Mouse (Mus musculus): ENCODE results near the gene Prpf38a. TPM values are rescaled to one million over a fixed set of nuclear protein-coding genes. Genes with fewer than 3 reads are reported as not detected.
A peak's percentile ranks its signal among the peaks of the same experiment; 100 is the strongest.

Gene Prpf38a
- 114 and 119 TPM in 2 replicates for polyA plus RNA-seq (2014; fragmentation: Nextera tagmentation; extraction: Ambion mirVana)

DNA sequence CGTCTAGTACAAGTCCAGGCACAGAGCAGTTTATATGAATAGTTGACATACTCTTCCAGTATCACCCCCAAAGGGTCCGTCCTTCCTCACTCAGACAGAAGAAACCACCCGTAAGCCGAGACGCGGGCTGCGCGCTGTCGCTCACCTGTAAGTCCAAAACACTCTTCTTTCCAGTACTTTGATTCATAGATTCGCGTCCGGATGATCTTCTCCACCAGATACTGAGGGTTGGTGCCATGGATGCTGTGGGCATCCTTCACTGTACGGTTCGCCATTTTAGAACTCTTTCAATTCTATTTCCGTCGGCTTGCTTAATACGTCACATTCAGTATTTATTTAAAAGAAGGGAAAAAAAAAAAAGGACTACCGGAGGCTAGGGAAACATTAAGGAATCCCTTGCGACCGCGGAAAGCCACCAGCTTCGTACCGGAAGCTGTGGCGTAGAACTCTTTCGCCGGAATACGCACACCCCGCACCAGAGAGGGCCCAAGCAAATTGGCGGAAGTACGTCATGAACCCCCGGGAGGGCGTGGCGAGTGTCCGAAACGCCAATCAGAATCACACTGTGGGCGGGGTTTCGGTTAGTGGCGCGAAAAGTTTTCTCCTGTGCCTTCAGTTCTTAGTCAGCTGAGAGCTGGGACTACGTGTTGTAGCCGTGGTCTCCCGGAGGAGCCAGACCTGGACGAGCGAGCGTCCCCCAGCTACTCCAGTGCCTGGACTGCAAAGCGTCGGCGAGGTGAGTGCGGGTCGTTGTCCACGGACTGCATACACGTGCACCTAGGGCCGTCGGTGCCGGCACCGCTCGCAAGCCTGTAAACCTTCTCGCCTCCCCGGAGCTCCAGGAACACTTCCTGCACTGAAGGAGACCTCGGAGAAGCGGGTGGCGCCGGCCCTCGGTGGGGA lies at the start of gene Prpf38a, which contains the start of gene Orc1:
TSS of gene Prpf38a (minus strand) at position 497 of the 903 bp plus-strand sequence.
TSS of gene Orc1 (plus strand) at position 584 of the 903 bp plus-strand sequence.
- WGBS: under 1% methylated on average over 64 of the region's 64 CpGs
- H3K4me1 ChIP-seq (ENCODE audit: control insufficient read depth, insufficient read depth, low read length): peaks cover 6% of the 10 kb centered on the region
- peak within 1 kb of the TSS; percentile 78 for H3K4me2 ChIP-seq (ENCODE audit: low read depth)
- H3K27me3 ChIP-seq (ENCODE audit: control insufficient read depth, insufficient read depth, low read length): no peaks in the 10 kb centered on the region
- H3K4me3 ChIP-seq (ENCODE audit: low read depth, low read length): peak within 1 kb of the TSS; percentile 55
- peak within 1 kb of the TSS; percentile 64 for H3K9ac ChIP-seq (ENCODE audit: low read length)
- ATAC-seq (ENCODE audit: insufficient read depth, low FRiP score, low TSS enrichment) (peak; percentile 98), DNase-seq (ENCODE audit: low spot score) (peak; percentile 98)
- 0 out of 2 replicates have a peak, but pooled peaks cover 2% of the 10 kb centered on the region for H3K36me3 ChIP-seq (ENCODE audit: control insufficient read depth, insufficient read depth, low read length)
- H3K27ac ChIP-seq (ENCODE audit: low read depth, low read length): peak within 1 kb of the TSS; percentile 60
- H3K9me3 ChIP-seq (ENCODE audit: control insufficient read depth, low read length): no peaks in the 10 kb centered on the region

DNA sequence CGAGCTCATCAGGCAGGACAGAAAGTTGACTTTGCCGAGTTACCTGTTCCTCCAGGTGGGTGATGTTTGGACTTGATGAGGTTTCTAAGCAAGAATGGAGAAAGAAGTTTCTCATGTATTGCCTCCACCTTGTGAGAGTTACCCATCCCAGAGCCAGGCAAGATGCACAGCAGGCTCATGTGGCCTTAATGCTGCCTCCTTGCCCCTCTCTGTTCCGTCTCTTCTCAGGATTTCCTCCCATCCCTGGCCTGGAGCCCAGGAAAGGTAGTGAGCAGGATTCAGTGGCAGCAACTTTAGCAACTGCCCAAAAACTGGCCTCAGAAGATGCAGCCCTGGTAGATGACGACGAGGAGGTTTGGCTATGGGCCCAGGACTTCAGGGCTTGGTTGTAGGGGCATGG lies 47.9 kb upstream of the Prpf38a start:
- Histone ChIP-seq H3K4me2 (ENCODE audit: low read depth) (no peak overlapping the region), H3K36me3 (ENCODE audit: control insufficient read depth, insufficient read depth, low read length) (peaks cover 4% of the 10 kb centered on the region; the same call in 1 of the 2 replicates), H3K27me3 (ENCODE audit: control insufficient read depth, insufficient read depth, low read length) (no peaks in the 10 kb centered on the region), H3K9me3 (ENCODE audit: control insufficient read depth, low read length) (no peaks in the 10 kb centered on the region), H3K27ac (ENCODE audit: low read depth, low read length) (no peak overlapping the region), H3K4me1 (ENCODE audit: control insufficient read depth, insufficient read depth, low read length) (no peaks in the 10 kb centered on the region), H3K4me3 (ENCODE audit: low read depth, low read length) (no peak overlapping the region), H3K9ac (ENCODE audit: low read length) (no peak overlapping the region)
- ATAC-seq (ENCODE audit: insufficient read depth, low FRiP score, low TSS enrichment): no peak
- 90% methylated on average over 5 of the region's 5 CpGs for WGBS
- DNase-seq (ENCODE audit: low spot score): no peak

DNA sequence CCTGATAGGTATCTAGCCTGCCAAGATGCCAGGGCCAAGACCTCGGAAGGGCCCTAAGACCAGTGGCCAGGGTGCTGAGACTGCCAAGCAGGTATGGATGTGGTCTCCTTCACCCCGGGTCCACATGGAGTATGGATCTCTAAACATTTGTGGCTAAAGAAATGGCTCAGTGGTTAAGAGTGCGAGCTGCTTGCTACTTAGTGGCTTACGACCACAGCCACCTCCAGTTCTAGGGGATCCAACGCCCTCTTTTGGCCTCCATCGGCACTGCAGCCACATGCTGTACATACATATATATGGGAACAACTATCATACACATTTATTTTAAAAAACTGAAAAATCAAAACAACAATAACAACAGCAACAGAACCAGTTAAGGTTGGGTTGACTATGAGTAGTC lies 42.4 kb upstream of the Prpf38a start:
- ATAC-seq (ENCODE audit: insufficient read depth, low FRiP score, low TSS enrichment) (no peak), DNase-seq (ENCODE audit: low spot score) (no peak)
- WGBS: 95% methylated on average over 6 of the region's 6 CpGs
- no peaks in the 10 kb centered on the region for H3K9me3 ChIP-seq (ENCODE audit: control insufficient read depth, low read length)
- no peak overlapping the region for H3K9ac ChIP-seq (ENCODE audit: low read length)
- H3K36me3 ChIP-seq (ENCODE audit: control insufficient read depth, insufficient read depth, low read length): no peaks in the 10 kb centered on the region
- H3K27me3 ChIP-seq (ENCODE audit: control insufficient read depth, insufficient read depth, low read length): no peaks in the 10 kb centered on the region
- peaks cover 4% of the 10 kb centered on the region for H3K4me1 ChIP-seq (ENCODE audit: control insufficient read depth, insufficient read depth, low read length)
- H3K4me3 ChIP-seq (ENCODE audit: low read depth, low read length): no peak overlapping the region
- no peak overlapping the region for H3K27ac ChIP-seq (ENCODE audit: low read depth, low read length)
- no peak overlapping the region for H3K4me2 ChIP-seq (ENCODE audit: low read depth)

DNA sequence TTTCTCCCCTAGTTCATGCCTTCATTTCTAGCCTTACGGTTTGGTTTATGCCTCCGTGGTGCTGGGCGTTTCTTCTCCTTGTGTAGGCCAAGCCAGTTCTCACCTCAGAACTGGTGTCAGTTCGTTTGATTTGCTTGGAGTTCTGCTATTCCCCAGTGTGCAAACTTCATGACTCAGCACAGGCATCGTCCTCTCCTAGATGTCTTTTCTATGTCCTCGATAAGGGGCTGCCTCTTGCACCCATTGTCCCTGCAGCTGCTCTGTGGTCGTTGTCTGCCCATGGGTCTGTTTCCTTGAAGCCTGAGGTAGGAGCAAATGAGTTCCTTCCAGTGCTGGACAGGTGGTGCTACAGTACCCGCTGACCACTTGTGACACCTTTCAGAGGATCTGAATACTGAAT lies 41.4 kb upstream of the Prpf38a start:
- peak overlapping the region; percentile 83 for H3K9ac ChIP-seq (ENCODE audit: low read length)
- WGBS: 20% methylated on average over 8 of the region's 8 CpGs
- H3K27me3 ChIP-seq (ENCODE audit: control insufficient read depth, insufficient read depth, low read length): no peaks in the 10 kb centered on the region
- peaks cover 4% of the 10 kb centered on the region for H3K4me1 ChIP-seq (ENCODE audit: control insufficient read depth, insufficient read depth, low read length)
- no peaks in the 10 kb centered on the region for H3K36me3 ChIP-seq (ENCODE audit: control insufficient read depth, insufficient read depth, low read length)
- peak overlapping the region; percentile 70 for H3K4me3 ChIP-seq (ENCODE audit: low read depth, low read length)
- no peak for DNase-seq (ENCODE audit: low spot score)
- no peaks in the 10 kb centered on the region for H3K9me3 ChIP-seq (ENCODE audit: control insufficient read depth, low read length)
- ATAC-seq (ENCODE audit: insufficient read depth, low FRiP score, low TSS enrichment): no peak
- peak overlapping the region; percentile 92 for H3K4me2 ChIP-seq (ENCODE audit: low read depth)
- no peak overlapping the region for H3K27ac ChIP-seq (ENCODE audit: low read depth, low read length)

DNA sequence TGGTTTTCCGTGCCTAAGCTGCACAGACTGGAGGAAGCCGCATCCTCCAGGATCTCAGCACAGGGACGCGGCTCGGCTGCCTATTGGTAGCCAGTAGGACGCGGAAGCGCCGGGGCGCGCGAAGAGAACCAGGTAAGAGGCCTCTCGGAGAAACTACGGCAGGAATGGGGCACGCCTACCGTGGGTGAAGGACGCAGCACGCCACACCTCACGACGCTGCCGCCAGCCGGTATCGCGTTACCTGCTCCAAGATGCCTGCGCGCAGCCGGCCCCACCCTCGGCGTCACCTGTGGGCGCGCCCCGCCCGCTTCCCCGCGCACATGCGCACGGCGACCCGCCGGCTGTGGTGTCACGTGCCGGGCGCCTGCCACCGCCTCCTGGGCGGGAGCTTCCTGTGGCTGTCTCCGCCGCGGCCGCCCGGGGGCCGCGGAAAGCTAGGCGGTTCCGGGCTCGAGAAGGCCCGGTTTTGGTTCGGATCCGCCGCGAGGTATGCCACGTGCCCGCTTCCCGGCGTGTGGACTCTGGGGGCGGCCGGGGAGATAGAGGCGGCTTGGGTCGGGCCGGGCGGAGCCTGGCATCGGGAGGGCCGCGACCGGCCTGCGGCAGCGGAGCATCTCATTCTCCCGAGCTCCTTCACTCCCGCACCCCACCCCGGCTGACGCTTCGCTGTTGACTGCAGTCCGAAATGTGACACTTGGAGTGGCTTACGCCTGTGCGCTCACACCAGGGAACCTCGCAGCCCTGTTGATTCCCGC lies 40.6 kb upstream of the Prpf38a start, which contains the start of gene Cc2d1b:
TSS of gene Cc2d1b (plus strand) at position 354 of the 755 bp plus-strand sequence.
- H3K9ac ChIP-seq (ENCODE audit: low read length): peak within 1 kb of the TSS; percentile 83
- ATAC-seq (ENCODE audit: insufficient read depth, low FRiP score, low TSS enrichment) (peak; percentile 91), DNase-seq (ENCODE audit: low spot score) (peak; percentile 91)
- H3K4me2 ChIP-seq (ENCODE audit: low read depth): peak within 1 kb of the TSS; percentile 92
- peaks cover 4% of the 10 kb centered on the region for H3K4me1 ChIP-seq (ENCODE audit: control insufficient read depth, insufficient read depth, low read length)
- H3K27me3 ChIP-seq (ENCODE audit: control insufficient read depth, insufficient read depth, low read length): no peaks in the 10 kb centered on the region
- H3K36me3 ChIP-seq (ENCODE audit: control insufficient read depth, insufficient read depth, low read length): no peaks in the 10 kb centered on the region
- peak within 1 kb of the TSS; percentile 69 for H3K27ac ChIP-seq (ENCODE audit: low read depth, low read length)
- peak within 1 kb of the TSS; percentile 70 for H3K4me3 ChIP-seq (ENCODE audit: low read depth, low read length)
- no peaks in the 10 kb centered on the region for H3K9me3 ChIP-seq (ENCODE audit: control insufficient read depth, low read length)
- WGBS: under 1% methylated on average over 67 of the region's 86 CpGs

DNA sequence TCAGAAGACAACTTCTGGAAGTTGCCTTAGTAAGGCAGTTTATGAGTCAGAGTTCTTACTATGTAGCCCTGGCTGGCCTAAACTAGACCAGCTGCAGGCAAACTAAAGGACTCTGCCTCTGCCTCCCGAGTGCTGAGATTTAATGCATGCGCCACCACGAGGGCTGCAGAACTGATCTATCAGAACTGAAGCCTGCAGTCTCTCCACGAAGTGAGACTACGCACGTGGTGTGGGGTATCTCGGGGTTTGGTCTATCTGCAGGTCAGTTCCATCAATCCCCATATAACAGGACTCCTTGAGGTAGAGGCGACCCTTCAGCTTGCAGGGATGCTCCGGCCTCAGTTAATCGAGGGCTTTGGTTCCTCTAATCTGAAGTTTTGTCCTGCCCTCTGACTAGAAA lies 40.0 kb upstream of the Prpf38a start:
- H3K4me2 ChIP-seq (ENCODE audit: low read depth): peak overlapping the region; percentile 92
- H3K9ac ChIP-seq (ENCODE audit: low read length): peak overlapping the region; percentile 83
- H3K27ac ChIP-seq (ENCODE audit: low read depth, low read length): peak overlapping the region; percentile 69; the same call in 1 of the 2 replicates
- ATAC-seq (ENCODE audit: insufficient read depth, low FRiP score, low TSS enrichment): peak; percentile 45
- WGBS: 5% methylated on average over 10 of the region's 10 CpGs
- H3K27me3 ChIP-seq (ENCODE audit: control insufficient read depth, insufficient read depth, low read length): no peaks in the 10 kb centered on the region
- H3K4me1 ChIP-seq (ENCODE audit: control insufficient read depth, insufficient read depth, low read length): peaks cover 4% of the 10 kb centered on the region
- peak; percentile 43 for DNase-seq (ENCODE audit: low spot score)
- H3K9me3 ChIP-seq (ENCODE audit: control insufficient read depth, low read length): no peaks in the 10 kb centered on the region
- peak overlapping the region; percentile 70 for H3K4me3 ChIP-seq (ENCODE audit: low read depth, low read length)
- H3K36me3 ChIP-seq (ENCODE audit: control insufficient read depth, insufficient read depth, low read length): no peaks in the 10 kb centered on the region

DNA sequence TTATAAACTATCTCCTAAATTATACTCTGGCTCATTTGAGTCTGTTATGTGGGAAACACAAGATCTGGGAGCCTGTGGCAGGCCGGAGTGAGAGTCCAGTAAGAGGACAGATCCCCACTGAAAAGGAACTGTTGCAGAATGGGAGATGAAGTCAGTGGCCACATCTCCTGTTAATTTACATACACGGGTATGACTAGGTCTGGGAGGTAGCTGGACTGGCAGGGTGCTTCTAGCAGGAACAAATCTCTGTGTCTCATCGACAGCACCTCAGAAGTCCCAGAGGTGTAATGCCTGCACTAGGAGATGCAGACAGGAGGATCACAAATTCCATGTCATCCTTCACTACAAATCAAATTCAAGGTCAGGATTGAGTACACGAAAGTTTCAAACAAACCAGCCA lies 39.5 kb upstream of the Prpf38a start:
- H3K4me3 ChIP-seq (ENCODE audit: low read depth, low read length): no peak overlapping the region

DNA sequence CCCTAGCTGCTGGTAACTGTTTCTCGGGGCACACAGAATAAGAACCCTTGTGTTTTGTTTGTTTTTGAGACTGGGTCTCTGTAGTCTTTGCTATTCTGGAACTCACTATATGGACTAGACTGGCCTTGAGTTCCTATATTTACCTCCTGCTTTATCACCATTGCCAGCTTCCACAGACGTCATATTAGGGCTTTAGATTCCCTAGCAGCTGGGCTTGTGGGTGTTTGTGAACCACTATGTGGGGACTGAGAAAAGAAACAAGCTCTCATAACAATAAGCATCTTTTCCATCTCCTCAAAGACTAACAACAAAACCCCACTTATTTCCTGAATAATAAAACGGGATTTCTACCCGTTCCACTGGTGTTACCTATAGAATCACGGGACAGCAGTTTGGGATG lies 31.8 kb upstream of the Prpf38a start:
- Histone ChIP-seq H3K36me3 (ENCODE audit: control insufficient read depth, insufficient read depth, low read length) (no peaks in the 10 kb centered on the region), H3K4me1 (ENCODE audit: control insufficient read depth, insufficient read depth, low read length) (no peaks in the 10 kb centered on the region), H3K9me3 (ENCODE audit: control insufficient read depth, low read length) (no peaks in the 10 kb centered on the region), H3K27me3 (ENCODE audit: control insufficient read depth, insufficient read depth, low read length) (no peaks in the 10 kb centered on the region), H3K4me3 (ENCODE audit: low read depth, low read length) (no peak overlapping the region), H3K4me2 (ENCODE audit: low read depth) (no peak overlapping the region), H3K27ac (ENCODE audit: low read depth, low read length) (no peak overlapping the region), H3K9ac (ENCODE audit: low read length) (no peak overlapping the region)
- DNase-seq (ENCODE audit: low spot score): no peak
- ATAC-seq (ENCODE audit: insufficient read depth, low FRiP score, low TSS enrichment): no peak
- WGBS: 87% methylated on average over 5 of the region's 5 CpGs

More for the DNA sequence above, 39.5 kb upstream of the Prpf38a start:
- Histone ChIP-seq H3K4me2 (ENCODE audit: low read depth) (peak overlapping the region; percentile 92; the same call in 1 of the 2 replicates), H3K36me3 (ENCODE audit: control insufficient read depth, insufficient read depth, low read length) (no peaks in the 10 kb centered on the region), H3K27me3 (ENCODE audit: control insufficient read depth, insufficient read depth, low read length) (no peaks in the 10 kb centered on the region), H3K4me1 (ENCODE audit: control insufficient read depth, insufficient read depth, low read length) (peaks cover 4% of the 10 kb centered on the region), H3K27ac (ENCODE audit: low read depth, low read length) (no peak overlapping the region), H3K9ac (ENCODE audit: low read length) (no peak overlapping the region), H3K9me3 (ENCODE audit: control insufficient read depth, low read length) (no peaks in the 10 kb centered on the region)
- ATAC-seq (ENCODE audit: insufficient read depth, low FRiP score, low TSS enrichment) (no peak), DNase-seq (ENCODE audit: low spot score) (no peak)
- 68% methylated on average over 4 of the region's 4 CpGs for WGBS
